Mouse (Mus musculus): ENCODE measurements around the gene Ccdc63.

DNA sequence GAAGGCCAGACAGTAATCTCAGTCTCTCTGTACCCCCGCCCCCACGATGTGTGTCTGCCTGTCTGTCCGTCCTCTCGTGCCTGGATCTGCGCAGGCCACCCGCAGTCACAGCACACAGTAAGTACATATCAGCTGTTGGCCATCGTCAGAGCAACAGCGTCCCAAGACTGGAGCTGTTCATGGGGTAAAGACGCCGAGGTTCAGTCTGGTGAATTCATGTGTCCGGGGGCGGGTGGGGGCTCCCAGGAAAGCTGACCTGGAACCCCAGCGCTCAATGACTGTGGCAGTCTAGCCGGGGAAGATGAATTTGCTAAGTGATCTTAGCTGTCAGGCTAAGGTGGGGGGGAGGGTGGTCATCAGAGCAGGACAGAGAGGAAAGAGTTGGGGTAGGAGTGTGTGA is 46.9 kb downstream of the Ccdc63 start:
- no peak for TF ChIP-seq CTCF (IDR thresholded peaks at IDR 0.05; ENCODE audit: control insufficient read depth, insufficient read depth, low read length)
- no peak for TF ChIP-seq POLR2A (IDR thresholded peaks at IDR 0.05; ENCODE audit: borderline replicate concordance, control insufficient read depth, low read depth, low read length)
